Mouse (Mus musculus) embryonic fibroblast, embryonic 13.5 days (primary cell): ENCODE measurements around the gene Rcan2.

Source experiments
- CTCF ChIP-seq: IDR thresholded peaks from 2 replicates; pipeline ENCODE4 v1.5.1; 2011; ENCODE audit warnings: mild to moderate bottlenecking, control low read depth, low read length, moderate library complexity, borderline replicate concordance; ENCODE audit not compliant: insufficient read depth
- POLR2A ChIP-seq: IDR thresholded peaks from 2 replicates; pipeline ENCODE4 v1.6.1; 2011; ENCODE audit warnings: low read depth, mild to moderate bottlenecking, control low read depth, low read length, moderate library complexity

DNA sequence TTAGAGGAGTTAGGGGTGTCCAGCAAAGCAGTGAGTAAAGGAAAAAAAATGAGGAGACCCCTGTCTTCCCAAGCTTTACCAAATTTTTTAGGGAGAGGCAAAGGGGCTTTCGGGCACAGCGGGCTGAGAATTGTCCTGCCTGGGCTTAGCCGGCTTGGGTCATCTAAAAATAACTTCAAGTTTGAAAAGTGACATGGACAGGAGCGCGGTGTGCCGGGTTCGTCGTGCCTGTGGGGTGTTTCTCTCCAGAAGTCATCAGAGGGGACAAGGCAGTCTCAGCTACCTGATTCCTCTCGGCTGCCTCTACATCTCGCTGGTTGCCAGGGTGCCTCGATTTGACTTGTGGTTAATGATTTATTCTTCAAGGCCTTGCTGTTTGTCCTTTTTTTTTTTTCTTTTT is 1.3 kb downstream of the Rcan2 start:
- TF ChIP-seq CTCF (no peak), POLR2A (no peak)
